Mouse (Mus musculus): Measurements from ENCODE around the gene Il5ra.

Il5ra gene

DNA sequence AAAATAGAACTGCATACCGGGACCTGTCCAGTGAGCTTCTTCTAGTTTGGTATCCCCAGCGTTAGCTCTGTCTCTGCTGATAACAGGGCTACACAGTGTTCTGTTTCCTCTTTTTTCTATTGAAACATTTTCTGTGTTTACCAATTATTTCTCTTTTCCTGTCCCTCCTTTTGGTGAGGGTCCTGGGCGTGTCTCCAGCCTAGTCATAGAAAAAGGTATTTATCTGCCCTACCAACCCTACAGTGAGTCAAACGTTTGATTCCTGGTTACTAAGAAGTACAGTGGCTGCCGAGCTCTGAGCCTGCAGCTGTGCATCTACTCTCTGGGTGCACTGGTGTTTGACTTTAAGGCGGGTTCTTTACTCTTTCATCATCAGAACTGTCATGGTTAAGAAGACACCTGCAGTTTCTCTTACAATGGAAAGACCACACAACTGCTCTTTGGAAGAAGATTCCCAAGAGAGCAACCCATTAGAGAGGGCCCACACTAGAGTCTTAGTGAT is at the start of gene Il5ra:
Gene Il5ra, minus strand, starts transcription at position 151 of the 502 bp plus-strand sequence.
- no peak for DNase-seq (ENCODE audit: low read depth, low spot score)

DNA sequence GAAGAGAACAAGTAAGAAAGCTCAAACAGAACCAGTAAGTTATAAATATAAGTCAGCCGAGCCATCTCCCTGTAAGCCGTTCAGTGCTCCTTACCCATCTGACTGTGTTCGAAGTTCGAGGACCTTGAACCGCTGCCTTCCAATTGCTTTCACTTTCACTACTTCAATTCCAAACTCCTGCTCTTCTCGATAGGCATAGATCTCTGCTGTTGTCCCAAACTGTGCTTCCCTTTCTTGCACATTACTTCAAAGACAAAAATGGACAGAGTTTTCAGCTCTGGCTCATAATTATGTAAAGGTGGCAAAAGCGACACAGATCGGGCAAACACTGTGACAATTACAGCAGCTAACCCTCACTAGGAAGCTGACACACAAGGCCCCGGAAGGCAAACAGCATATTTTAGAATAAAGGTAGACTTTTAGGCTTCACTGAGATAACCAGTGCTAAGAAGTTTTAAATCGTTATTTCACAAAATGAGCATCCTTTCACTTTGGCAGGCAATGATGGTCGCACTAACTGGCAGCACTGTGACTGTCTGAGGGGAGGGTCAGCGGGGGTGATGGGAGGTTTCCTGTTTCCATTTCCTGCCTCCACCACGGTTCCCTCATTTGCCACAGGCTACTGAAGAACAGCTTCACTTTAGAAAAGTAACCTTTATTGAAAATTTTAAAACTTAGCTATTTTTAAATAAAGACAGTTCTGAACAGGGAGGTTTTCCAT is 45.4 kb upstream of the Il5ra start:
- DNase-seq (ENCODE audit: low read depth, low spot score): no peak

DNA sequence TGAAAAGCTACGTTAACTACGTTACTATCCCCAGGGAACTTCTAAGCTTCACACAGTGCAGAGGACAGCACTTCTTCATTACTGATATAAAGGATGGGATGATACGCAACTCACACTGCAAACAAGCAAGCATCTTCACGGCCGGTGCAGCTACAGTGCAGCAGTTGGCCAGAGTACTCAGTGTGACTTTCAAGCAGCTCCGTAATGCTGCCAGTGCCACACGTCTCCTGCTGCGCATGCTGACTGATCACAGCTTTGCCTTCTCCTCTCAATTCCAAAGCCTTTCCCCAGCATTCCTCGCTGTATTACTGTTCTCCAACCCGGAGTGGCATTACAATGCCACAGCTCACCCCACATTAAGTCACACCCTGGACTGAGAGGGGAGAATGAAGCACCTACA is 44.8 kb upstream of the Il5ra start:
- no peak for DNase-seq (ENCODE audit: low read depth, low spot score)

DNA sequence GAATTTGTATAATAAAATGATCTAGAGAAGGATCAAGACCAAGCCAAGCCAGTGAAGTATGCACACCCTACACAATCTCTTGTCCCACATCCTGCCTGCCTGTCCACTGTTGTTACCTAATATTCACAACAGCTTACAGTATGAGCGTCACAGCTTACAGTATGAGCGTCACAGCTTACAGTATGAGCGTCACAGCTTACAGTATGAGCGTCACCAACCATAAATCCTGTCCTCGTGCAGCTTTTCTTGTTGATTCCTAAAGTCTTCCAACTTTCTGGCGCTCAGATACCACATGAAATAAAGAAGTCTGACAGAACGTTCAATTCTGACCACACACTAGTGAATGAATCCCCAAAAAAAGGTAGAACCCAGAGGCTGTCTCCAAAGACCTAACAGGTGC is 44.3 kb upstream of the Il5ra start:
- DNase-seq (ENCODE audit: low read depth, low spot score): no peak

DNA sequence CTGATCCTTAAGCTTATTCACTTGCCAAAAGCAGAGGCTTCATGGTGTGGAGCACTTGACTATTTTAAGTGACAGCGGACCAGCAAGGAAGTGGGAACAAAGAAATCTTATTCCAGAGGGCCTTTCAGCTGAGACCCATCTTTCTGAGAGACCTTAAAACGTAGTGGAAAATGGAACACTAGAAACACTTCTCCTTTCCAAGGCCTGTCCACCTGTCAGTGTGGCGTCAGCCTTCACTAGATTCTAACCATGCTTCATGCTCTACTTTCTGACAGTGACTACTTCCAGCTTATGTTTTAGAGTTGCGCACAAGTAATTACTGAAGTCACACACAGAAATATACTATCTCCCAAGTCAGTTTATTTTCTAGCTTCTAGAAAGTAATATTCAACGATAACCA is 43.6 kb upstream of the Il5ra start:
- DNase-seq (ENCODE audit: low read depth, low spot score): no peak

DNA sequence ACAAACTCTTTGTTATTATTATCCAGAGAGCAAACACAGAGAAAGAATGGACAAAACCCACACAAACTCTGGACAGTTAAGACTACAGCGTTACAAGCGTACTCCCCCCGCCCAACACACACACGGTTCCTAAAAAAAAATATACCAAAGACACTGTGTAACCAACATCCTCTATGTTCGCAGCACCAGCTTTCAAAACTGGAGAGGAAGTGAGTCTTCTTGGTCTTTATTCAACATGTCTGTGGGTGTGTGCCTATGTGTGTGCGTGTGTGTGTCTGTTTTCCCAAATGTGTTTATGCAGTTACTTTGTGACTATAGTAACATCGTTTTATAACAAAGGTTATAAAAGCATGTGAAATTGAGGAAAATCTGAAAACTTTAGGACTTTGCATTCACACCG is 42.6 kb upstream of the Il5ra start:
- DNase-seq (ENCODE audit: low read depth, low spot score): no peak

DNA sequence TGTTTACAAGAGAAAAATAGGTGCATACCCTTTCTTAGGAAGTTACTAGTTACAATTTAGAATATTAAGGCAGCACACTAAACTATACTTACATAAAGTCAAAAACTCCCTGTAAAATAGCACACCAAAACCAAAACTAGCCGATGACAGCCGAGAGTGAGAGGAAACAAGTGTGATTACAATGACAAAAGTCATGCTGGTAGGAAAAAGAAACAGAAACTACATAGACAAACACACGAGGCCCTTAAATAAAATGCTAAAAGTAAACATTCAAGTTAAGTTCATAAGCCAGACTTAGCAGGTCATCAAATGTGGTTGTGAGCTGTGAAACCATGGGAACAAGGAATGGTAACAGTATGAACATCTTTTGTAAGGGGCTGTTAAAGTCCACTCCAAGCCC is 38.3 kb upstream of the Il5ra start:
- DNase-seq (ENCODE audit: low read depth, low spot score): no peak

DNA sequence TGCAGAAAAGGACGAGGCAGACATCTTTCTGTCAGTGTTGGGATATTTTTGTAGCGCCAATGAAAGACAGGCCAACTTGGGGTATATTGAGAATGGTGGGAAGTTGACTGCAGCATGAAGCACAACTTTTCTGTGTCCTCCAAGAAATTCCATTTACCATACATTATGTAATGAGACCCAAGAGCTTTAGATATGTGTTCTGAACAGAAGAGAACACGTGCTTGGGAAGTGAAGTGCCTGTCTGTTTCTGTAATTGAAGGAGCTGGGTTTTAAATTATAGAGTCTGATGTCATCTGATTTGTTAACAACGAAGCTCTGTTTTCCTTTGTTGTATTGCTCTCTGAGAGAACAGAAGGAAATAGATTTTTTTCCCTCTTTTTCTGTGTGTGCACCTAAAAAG is 21.2 kb upstream of the Il5ra start:
- DNase-seq (ENCODE audit: low read depth, low spot score): no peak

DNA sequence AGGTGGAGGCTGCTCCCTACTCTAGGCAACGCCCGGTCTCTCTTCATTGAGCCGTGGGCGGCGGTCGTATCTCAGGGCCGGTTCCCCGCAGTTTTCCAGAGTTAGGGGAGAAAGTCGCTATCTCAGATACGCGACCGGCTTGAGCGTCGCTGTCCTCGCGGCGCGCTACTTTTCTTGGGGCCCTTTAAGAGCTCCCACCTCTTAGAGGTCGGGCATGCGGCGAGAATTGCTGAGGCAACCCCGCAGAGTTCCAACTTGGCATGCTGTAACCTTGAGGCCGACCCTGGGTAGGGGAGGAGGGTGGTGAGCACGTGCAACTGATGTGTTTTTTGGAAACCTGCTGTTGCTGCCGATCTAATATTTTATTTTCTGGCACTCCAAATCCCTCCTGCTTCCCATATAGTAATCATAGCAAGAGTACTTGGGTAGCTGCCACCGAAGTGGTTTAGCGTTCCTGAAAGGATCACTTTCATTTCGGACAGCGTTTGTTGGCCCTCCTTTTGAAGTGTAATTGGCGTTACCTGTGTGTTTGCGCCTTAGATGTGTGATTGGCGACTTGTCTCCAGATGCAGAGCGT is 20.5 kb upstream of the Il5ra start:
- peak; percentile 7 for DNase-seq (ENCODE audit: low read depth, low spot score)

DNA sequence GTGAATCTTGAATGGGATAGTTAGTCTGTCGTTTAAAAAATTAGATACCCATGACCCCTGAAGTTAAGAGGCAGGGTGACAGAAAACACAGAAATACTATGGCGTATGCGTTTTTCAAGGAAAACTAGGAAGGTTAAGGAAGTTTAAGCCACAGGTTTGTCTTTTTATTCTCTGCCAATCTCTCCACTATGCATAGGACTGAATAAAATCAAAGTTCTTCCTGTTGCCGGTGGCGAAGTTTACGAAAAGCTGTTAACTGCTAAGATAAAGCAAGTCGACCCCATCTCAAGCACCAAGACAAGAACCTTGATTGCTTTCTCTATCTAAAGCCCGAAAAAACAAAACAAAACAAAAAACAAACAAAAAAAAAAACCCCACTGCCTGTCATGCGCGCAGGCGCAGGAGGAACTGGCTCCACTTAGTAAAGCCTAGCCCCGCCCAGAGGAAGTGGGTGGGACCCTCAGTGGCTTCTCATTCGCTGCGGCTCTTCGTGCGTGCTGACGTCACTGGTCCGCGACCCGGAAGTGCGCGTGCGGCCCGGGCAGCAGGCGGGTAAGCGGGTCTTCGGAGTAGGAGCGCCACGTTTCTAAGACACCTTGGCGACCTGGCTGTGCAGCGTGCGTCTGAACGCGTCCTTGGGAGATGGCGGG is 19.9 kb upstream of the Il5ra start, which contains the start of gene Trnt1:
Gene Trnt1, plus strand, starts transcription at position 481 of the 650 bp plus-strand sequence.
- DNase-seq (ENCODE audit: low read depth, low spot score): peak; percentile 96

DNA sequence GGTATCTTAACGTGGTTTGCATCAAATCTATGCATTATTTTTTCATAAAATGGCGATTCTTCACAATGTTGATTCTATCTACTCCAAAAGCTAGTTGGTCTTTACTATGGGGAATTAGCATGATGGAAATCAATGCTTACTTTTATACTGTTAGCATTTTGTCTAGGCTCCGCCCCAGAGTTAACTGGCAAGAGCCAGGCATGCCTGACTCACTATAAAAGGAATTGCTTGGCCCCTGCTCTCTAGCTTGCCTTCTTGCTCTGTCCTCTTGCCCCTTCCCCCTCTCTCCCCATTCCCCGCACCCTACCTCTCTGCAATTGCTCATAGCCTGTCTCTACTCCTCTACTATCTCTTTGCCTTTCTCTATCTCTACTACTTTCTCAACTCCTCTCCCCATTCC is 17.9 kb upstream of the Il5ra start:
- no peak for DNase-seq (ENCODE audit: low read depth, low spot score)

DNA sequence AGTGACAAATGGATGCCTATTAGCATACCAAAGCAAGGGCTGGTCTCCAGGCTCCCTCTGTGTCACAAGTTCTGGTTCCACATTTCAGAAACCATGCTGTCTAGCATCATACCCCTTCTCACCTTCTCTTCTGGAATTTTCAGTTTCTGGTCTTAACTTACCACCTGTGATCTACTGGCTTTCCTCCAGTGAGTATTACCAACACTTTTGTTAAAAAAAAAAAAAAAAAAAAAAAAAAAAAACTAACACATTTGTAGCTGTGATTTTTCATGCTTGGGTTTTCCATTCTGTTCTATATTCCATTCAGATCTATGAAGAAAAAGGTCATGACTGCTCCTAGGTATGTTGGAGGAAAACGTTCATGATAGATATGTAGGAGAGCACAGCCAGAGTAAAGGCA is 17.1 kb upstream of the Il5ra start:
- no peak for DNase-seq (ENCODE audit: low read depth, low spot score)

DNA sequence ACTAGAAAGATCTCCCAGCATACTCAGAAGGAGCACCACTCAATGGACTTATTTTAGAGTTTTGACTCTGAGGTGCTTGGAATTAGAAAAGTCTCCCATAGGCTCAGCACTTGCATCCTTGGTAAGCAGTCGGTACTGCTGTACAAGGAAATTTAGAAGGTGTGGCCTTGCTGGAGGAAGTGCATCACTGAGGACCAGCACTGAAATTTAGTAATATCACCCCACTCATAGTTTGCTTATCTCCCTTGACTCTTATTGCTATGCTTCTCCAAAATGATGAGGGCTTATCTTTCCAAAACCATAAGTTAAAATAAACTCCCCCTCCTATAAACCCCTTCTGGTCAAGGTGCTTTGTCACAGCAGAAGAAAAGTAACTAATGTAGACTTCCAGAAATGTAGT is 12.6 kb upstream of the Il5ra start:
- no peak for DNase-seq (ENCODE audit: low read depth, low spot score)

DNA sequence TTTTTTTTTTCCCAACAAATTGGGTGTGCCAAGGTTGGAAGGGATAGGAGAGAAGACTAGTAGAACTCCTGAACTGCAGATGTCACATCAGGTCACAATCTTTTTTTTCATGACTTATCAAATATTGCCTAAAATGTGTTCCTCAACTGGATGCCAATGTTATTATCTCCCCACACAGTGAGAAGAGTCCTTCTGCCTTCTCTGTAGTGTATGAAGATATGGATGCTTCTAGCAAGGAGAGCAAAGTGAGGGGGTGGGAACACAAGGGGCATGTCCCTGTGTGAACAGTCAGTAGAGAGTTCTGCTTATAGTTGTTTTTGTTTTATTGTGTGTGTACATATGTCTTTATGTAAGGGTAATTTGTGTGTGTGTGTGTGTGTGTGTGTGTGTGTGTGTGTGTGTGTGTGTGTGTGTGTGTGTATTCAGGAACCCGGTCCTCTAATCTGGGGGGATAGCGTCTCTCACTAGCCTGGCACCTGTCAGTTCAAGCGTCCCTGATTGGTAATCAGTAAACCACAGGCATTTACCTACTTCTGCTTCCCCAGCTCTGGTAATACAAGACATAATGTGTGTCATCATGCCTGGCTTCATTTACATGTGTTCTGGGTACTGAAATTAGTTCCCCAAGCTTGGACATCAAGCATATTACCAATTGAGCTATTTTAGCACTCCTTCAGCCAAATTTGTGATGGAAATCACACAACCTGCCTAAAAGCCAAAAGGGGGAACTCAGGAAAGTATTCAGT is 11.8 kb upstream of the Il5ra start:
- no peak for DNase-seq (ENCODE audit: low read depth, low spot score)

DNA sequence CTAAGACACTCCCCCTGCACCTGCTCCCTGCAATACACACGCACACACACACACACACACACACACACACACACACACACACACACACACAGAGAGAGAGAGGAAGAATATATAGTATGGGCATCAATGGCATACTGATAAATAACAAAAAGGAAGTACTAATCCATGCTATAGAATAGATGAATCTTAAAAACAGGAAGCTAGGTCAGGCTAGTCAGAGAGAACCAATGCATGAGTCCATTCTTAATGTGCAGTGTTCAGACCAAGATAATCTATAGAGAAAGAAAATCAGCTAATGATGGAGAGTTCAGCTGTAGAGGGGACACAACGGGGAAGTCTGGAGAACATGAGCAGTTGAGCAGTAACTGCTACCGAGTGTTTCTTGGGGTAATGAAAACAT is 9.5 kb upstream of the Il5ra start:
- no peak for DNase-seq (ENCODE audit: low read depth, low spot score)

DNA sequence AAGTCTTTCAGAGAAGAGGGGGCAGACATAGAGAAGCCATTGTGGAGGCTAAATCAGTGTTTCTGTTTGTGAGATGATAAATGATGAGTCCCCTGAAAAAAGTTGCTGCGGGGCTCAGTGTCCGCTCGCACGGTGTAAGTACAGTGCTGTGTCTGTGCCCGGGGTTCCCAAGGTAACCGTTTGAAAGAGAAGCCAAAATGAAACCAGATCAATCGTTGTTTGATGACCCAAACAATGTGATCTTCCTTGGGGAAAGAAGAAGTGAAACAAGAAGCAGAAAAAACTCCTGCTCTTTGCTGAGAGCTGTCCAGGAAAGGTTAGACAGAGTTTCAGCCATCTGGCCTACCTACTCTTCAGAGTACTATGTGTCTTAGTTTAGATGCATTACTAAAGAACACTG is 1.5 kb upstream of the Il5ra start:
- no peak for DNase-seq (ENCODE audit: low read depth, low spot score)

DNA sequence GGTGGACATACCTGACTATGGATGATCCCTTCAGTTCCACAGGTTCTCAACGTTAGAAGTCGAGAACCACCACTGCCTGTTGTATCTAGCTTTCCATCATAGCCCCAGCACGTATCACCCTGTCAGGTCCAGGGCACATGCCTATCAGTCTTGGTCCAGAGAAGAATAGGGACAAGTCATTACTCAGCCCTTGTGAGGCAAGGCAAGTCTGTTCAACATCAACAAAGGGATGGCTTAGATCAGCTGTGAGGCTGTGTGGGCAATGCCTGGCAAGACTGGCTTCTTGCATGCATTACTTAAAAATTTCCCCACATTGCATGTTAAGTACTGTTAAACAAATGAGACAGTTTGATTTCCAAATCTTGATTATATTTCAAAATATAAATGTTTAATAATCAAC is 1.0 kb downstream of the Il5ra start:
- no peak for DNase-seq (ENCODE audit: low read depth, low spot score)

DNA sequence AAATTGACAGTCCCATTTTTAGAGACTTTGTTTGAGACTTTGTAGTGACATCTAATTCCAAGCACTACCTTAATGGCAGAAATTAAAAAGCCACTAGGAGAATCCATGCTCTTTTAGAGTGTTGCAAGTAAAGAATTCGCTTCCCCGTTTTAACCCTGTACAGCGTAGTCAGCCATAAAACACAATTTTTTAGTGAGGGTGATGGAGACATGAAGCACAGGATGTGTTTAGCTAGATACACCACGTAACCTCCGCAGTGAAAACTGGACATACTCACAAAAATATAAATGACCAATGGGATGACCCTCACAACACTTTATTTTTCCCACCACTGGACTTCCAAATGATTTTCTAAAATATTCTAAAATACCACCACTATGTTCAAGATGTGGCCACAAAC is 1.6 kb downstream of the Il5ra start:
- DNase-seq (ENCODE audit: low read depth, low spot score): no peak

DNA sequence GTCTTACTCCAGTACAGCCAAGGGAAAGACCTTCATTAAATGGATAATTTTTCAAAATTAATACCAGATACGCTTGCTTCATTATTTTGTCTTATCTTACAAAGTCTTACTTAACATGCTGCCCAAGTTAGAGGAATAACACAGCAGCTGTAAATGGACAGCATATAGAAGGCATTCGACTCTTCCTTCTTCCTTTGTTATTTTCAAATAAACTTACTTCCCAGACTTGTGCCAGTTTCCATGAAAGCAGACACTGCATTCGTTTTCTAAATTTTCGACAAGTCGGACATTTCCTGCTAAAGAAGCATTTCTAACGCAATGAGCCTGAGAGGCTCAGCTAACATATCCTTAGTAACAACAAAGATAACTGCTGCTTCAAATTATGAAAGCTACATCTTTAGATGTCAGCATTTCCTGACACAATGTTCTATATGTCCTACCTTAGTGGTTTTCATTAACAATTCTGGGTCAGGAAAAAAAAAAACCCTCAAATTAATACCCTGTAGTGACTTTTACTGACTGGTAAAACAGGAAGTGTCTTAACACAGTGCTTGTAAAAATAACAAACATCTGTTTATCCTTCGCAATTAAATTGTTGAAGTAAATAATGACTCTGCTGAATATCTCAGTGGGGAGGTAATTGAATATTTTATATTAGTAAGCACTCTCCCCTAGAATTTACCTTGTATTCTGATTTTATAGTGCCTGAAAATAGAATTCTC is 3.0 kb downstream of the Il5ra start:
- no peak for DNase-seq (ENCODE audit: low read depth, low spot score)

DNA sequence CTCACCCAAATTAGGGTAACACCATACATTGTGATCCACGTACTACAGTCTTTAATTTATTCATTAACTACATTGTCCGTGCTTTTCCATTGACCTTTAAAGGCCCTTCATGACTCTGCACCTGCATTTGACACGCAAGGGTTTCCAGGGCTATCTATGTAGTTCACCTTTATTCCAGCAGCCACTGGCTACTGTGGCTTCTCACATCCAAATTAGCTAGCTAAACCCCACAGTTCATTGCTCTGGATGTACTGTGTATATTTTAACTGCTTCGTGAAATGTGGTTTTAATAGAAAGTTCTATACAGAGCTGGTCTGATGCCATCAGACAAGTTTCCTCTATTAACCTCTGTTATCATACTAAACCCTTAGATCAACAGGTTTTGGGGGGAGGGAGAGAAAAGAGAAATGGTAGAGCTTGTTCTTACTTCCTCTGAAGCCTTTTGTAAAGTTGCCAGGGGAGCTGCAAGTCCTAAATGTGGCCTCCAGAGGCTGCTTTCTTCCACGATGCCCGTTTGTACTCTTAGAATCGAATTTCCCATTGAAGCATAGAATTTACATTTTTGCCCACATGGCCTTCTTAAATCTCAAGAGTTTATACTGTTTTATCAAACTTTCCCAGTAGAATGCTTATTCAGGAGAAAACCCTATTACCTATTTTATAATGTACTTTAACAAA is 5.1 kb downstream of the Il5ra start:
- no peak for DNase-seq (ENCODE audit: low read depth, low spot score)

DNA sequence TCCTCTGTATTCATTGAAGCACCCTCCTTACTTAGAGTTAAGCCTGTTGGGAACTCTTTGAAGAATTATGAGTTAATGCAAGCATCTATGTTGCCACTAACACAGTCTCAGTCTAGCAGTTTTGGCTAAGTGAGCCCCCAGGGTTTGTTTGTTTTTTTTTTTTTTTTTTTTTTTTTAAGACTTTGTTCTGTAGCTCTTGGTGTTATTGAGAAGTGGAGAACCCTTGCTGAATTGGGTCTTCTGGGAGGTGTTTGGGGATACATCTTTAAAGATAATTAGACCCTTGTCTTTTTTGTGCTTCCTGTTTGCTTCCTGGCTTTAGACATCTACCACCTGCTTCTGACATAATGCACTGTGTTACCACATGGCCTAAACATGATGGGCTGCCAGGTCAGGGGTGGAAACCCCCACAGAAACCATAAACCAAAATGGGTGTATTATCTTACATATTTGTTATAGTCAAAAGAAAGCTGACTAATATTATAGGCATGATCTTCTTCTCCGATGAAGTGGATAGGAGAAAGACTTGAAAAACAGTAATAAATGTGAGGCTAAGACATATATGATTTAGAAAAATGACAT is 8.5 kb downstream of the Il5ra start:
- DNase-seq (ENCODE audit: low read depth, low spot score): no peak
